Mouse (Mus musculus) adrenal gland, adult 18-20 months (tissue): ENCODE measurements at regions not wholly inside any gene's neighbourhood (a gene's known extent, or its start where the extent isn't known, plus 50 kb on each side); places are given as distances from the start of the nearest gene placed in this dataset.
A peak's percentile ranks its signal among the peaks of the same experiment; 100 is the strongest.

Source experiments
- DNase-seq, 2 experiments: peaks; one replicate each; pipeline ENCODE4 v3.0.0; 2021 to 2022; ENCODE audit warnings: low spot score in 2 of 2

GRCm38 (mm10) chr13:101229861-101230260 lies 396.6 kb upstream of the Slc30a5 start:
- no peak for DNase-seq

GRCm38 (mm10) chr13:101225366-101225765 lies 392.1 kb upstream of the Slc30a5 start:
- no peak for DNase-seq

DNA sequence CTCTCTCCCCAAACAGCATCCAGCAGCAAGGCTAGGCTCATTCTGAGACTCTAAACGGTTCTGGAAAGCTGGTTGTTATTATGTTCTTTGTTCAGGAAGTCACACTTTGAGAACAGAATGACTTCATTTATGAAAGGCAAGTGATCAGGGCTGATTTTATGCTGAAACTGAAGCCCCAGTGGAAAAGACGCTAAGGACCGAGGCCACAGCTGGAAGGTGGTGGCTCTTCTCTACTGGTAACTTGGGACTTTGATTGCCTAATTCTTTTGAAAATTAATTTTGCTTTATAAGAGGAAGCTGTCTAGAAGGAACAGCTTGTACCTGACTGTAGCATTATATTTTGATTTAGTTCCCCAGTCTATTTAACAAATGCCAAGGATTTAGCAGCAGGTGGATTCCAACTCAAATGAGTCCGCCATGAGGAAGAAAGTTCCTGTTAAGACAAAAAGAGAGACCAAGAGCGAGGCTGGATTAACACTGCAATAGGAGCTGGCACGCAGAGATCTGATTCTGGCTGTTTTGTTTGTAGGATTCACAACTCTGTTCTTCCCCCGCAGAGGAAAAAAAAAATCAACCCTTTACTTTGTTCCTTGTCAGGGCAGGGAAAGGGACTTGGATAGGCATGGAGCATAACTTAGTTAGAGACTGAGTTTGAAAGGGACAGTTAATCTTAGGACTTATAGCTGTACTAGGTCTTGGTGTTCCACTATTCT lies 388.3 kb upstream of the Slc30a5 start:
- no peak for DNase-seq

GRCm38 (mm10) chr13:101219568-101219967 lies 386.3 kb upstream of the Slc30a5 start:
- DNase-seq, result no peak

- DNase-seq, result no peak
Measured at GRCm38 (mm10) chr13:101216897-101217480, 383.8 kb upstream of the Slc30a5 start.

- no peak for DNase-seq
Measured at GRCm38 (mm10) chr13:101216421-101216820, 383.2 kb upstream of the Slc30a5 start.

- DNase-seq, result no peak
Measured at GRCm38 (mm10) chr13:101215792-101216221, 382.6 kb upstream of the Slc30a5 start.

DNA sequence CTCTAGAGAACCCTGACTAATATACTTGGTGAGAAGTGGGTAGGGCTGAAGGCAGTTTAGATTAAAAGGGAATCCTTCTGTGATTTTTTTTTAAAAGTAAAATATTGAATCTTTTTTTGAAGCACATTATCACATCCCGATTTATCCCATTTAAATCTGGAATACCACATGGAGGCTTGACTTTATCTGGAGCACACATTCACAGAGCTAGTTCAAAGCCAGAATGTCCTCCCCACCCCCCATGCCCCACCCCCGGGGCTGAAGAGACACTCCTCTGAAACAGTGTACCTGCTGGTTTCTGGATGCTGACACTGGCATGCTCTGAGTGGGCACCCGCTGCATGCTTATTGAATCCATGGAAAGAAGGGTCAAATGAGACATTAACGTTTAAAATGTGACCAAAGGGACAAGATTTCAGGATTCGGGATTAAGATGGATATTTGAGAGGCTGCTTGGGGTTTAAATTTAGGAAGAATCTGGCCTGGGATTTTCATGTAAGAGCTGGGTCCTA lies 382.0 kb upstream of the Slc30a5 start:
- DNase-seq, result no peak

DNA sequence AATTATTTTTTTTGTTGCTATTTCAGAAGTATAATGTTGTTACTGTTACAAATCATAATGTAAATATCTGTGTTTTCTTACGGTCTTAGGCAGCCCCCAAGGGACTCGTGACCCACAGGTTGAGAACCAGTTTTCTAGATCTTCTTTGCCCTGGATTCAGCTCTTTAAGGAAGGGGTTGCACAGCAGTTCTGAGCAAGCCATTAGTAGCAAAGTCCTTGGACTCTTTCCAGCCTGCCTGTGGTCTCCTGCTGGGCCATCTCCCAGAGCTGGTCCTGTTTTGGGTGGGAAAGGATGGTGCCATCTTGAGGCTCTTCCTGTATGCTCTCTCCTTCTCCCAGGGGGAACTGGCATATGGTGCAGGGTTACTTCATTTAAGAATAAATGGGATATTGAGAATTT lies 380.9 kb upstream of the Slc30a5 start:
- DNase-seq, result no peak

DNA sequence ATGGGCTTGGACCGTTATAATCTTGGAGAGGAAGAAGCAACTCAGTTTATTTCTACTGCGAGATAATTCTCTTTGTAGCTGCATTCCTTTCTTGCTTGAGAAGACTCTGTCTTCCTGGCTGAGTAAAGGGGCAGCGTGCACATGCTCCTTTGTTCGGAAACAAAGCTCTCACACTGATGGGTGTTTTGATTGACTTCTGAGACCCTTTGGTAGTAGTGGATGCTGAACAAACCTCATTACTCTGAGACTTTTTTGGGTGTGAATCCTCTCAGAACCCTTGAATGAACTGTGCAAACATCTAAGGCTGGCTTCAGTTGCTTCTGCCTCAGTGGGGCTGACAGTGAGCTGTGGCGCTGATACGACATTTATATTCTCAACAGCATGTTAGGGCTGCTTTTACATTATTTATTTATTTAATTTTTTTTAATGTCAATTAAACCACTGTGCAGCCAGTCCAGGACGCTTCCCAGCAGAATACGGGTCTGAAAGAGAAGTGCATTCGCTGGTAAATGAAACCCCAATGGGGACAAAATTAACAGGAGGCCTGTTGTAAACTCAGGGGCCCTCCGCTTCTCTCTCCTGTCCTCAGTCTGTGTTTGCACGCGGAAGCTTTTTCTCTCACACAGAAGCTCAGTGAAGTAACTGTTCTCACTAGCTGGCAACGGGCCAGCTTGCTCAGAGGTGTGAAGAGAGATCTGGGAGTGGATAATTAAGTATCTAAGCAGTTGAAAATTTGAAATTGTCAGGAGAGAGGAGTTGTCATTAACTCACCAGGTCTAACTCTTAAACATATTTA lies 380.1 kb upstream of the Slc30a5 start:
- DNase-seq, result no peak

GRCm38 (mm10) chr13:101212341-101212895 lies 379.2 kb upstream of the Slc30a5 start:
- DNase-seq, result peak in 1 of 2 experiments; percentile 22

DNA sequence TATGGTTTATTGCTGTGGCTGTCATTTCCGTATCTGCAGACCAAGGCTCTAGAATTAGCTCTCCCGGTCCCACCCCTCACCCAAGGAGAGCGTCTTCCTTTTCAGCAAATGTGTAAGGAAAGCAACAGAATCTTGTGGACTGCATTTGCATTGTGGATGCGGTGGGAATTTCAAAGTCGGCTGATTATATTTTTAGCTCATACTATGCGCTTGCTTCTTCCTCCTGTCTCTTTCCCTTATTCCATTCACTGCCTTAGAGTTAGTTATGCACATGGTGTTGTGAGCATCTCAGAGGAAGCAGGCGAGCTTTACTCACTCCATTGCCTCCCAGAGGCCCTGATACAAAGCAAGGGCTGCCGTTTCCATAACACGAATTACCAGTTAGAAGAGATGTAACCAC lies 375.6 kb upstream of the Slc30a5 start:
- DNase-seq, result no peak

GRCm38 (mm10) chr13:101203463-101203862 lies 370.2 kb upstream of the Slc30a5 start:
- no peak for DNase-seq

DNA sequence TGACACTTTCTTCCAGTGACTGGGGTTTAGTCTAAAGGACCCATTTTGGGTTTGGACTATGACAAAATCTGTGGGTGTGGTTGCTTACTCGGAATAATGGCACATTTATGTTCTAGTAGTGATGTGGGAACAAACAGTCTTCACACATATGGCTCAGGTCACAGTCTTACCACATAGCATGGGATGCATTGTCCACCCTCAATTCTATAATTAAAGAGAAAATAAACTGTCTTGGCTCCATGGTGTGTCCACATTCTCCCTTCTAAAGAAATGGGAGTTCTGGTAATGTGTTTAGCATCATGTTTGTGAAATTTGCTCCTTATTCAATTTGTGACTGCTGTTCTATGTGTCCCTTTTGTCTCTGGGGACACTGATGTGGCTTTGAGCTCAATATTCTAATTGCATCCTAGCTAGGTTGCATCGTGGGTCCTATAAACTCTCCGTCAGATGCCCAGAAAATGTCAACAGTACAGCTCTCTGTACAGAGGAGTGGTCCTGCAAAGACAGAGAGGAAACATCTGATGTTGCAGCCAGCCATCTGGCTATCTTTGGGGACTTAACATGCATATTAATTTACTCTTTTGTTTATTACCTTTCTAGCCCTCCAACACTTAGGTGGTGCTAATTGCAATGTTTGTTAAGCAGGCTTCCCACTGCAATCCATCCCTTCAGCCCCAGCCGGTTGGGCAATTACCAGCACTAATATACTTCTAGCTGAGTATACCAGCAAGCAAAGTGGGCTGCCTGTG lies 369.5 kb upstream of the Slc30a5 start:
- DNase-seq, result no peak

GRCm38 (mm10) chr13:101190249-101190830 lies 357.1 kb upstream of the Slc30a5 start:
- DNase-seq, result no peak

DNA sequence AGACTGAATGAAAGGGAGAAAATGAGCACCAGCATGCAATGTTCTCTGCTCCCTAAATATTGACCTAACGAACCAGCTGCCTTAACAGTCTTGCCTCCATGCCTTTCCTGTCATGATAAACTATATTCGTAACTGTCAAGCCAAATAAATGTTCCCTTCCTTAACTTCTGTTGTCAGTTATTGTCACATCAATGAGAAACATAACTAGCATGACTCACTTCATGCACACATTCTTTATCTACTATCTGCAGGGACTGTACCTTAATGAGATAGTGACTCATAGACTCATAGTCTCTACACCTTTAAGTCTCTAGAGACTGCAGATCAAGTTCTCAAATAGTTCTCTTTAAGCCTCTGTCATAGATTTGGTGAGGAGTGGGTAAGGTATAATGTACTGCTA lies 349.2 kb upstream of the Slc30a5 start:
- no peak for DNase-seq

GRCm38 (mm10) chr13:101175017-101175689 lies 341.9 kb upstream of the Slc30a5 start:
- DNase-seq, result no peak

- DNase-seq, result no peak
Measured at GRCm38 (mm10) chr13:101161768-101162167, 328.5 kb upstream of the Slc30a5 start.

DNA sequence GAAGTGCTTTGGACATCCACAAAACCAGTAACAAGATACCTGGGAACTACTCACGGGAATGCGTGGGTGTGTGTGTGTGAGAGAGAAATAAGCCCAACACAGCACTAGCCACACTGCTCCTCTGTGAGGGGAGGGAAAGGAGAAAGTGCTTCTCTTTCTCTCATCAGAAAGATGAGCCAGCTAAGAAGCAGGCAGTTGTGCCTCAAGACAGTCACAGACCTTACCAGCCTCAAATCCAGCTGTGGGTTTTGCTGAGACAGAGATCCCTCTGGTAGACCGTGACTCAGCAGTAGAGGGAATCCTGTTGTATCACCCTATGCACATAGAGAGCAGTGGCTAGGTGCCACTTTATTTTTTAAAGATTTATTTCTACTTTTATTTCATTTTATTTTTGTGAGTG lies 326.7 kb upstream of the Slc30a5 start:
- DNase-seq, result no peak

GRCm38 (mm10) chr13:101153760-101154159 lies 320.5 kb upstream of the Slc30a5 start:
- no peak for DNase-seq
